Mouse (Mus musculus) lung, adult 2 months (tissue): ENCODE measurements around the gene Cftr. TPM values are rescaled to one million over a fixed set of nuclear protein-coding genes. Genes with fewer than 3 reads are reported as not detected.

Source experiments
- DNase-seq: peaks from one replicate; pipeline ENCODE4 v3.0.0; 2022
- H3K4me1 ChIP-seq: fragments of 200-500 bp; 2 replicates; pipeline ENCODE4 v1.6.1; 2011; ENCODE audit warnings: low read length; ENCODE audit not compliant: control insufficient read depth, insufficient read depth
- H3K4me3 ChIP-seq: fragments of 200-500 bp; replicated peaks from 2 replicates; pipeline ENCODE3; 2011; ENCODE audit warnings: low read depth, mild to moderate bottlenecking, control low read depth, low read length; ENCODE audit errors: extremely low read depth
- CTCF ChIP-seq: fragments of 200-500 bp; IDR thresholded peaks from 2 replicates; pipeline ENCODE4 v1.5.1; 2011; ENCODE audit warnings: mild to moderate bottlenecking, low read length, control low read depth; ENCODE audit not compliant: insufficient read depth
- POLR2A ChIP-seq: fragments of 200-500 bp; IDR thresholded peaks from 2 replicates; pipeline ENCODE4 v1.6.1; 2011; ENCODE audit warnings: low read depth, mild to moderate bottlenecking, control low read depth, low read length, borderline replicate concordance; ENCODE audit errors: extremely low read depth
- WGBS: fragments of 180-500 bp; shearing (Covaris S2); methylation state at CpG from one replicate; pipeline ENCODE4 v1.1.7; 2018; 5-methylcytosine and 5-hydroxymethylcytosine counted together
- polyA plus RNA-seq: library from polyadenylated mRNA; depleted of rRNA; stranded (reverse); fragments of >200 nt; gene quantifications from 2 replicates; pipeline ENCODE4 v1.2.3, GENCODE M21; 2012

Cftr gene
- polyA plus RNA-seq, 1 experiment: 1.5 TPM

DNA sequence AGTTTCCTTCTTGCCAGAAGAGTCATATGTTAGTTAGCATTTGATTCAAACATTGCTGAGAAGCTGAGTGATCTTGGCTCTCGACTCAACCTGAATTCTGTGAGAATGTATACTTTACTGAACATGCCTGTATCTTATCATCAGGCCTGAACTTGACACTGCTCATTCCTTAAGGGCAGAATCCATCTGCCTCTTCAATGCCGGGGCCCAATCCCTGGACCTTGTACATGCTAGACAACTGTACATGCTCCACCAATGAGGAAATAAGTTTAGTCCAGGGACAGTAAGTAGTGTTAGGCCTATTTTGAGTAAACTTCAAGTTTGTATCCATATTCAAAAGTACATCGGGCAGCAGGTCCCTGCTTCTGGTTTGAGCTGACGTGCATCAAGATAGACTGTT, 134.6 kb downstream of the Cftr start:
- Histone ChIP-seq H3K4me3 (no peak overlapping the region), H3K4me1 (no peaks in the 10 kb centered on the region)
- no peak for DNase-seq
- TF ChIP-seq CTCF (no peak), POLR2A (no peak)
- 76% methylated on average over 4 of the region's 4 CpGs for WGBS

DNA sequence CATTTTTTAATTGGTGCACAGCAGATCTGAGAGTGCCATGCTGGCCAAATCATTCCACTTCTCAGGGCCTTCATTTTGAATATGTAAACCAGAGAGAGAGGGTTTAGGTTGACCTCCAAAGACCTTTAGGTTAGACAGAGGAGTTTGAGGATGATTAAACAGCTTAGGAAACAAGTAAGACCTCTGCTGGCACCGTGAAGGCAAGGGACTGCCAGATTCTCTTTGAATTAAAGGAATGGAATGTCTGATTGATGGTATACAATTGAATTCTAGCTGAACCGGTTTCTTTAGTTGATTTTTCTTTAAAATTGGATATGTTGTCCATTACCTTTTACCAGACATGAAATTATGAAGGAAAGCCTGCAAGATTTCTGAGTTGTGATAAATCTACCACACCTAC, 140.5 kb downstream of the Cftr start:
- no peak for DNase-seq
- H3K4me1 ChIP-seq: no peaks in the 10 kb centered on the region
- TF ChIP-seq POLR2A: no peak
- no peak for TF ChIP-seq CTCF
- 13% methylated on average over 2 of the region's 2 CpGs for WGBS
- H3K4me3 ChIP-seq: no peak overlapping the region

DNA sequence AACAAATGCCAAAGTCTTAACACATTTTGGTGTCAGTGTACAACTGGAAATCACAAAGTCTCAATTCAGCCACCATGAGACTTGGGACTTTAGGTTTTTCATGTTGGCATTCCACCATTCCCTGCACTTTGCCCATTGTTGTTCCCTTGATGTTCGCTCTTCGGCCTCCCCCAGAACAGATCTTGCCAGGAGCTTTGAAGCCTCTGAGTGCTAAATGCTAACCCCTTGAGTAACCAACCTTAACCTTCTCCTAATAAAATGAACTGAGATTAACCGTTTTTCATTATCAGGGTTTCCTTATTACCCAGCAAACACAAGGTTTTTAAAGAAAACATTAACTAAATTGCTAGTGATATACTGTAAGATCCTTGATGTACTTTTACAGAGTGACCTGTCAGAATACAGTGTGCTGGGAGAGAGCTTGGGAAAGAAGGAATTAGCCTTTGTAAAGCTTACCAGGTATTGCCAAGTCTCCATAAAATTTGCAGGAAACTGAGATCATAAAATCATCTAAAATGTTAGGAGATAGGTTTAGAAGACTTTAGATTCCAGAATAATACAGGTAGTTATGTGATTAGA, 144.0 kb downstream of the Cftr start:
- TF ChIP-seq POLR2A (no peak), CTCF (no peak)
- H3K4me3 ChIP-seq: no peak overlapping the region
- 85% methylated on average over 3 of the region's 3 CpGs for WGBS
- H3K4me1 ChIP-seq: no peaks in the 10 kb centered on the region
- no peak for DNase-seq

DNA sequence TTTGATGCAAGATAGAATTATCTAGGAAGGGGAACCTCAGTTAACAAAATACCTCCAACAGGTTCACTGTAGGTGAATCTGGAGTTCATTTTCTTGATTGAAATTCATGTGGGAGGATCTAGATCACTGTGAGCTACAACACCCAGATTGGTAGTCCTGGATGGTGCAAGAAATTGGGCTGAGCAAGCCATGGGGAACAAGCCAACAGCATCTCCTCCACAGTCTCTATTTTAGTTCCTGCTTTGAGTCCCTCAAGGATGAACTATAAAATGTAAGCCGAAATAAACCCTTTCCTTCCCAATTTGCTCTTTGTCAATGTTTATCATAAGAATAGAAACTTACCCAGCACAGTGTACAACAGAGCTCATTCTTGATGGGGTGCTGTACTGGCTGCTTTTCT, 152.5 kb downstream of the Cftr start:
- no peaks in the 10 kb centered on the region for H3K4me1 ChIP-seq
- no peak for DNase-seq
- TF ChIP-seq CTCF: no peak
- no peak for TF ChIP-seq POLR2A
- H3K4me3 ChIP-seq: no peak overlapping the region
- 93% methylated on average over 1 of the region's 1 CpGs for WGBS

DNA sequence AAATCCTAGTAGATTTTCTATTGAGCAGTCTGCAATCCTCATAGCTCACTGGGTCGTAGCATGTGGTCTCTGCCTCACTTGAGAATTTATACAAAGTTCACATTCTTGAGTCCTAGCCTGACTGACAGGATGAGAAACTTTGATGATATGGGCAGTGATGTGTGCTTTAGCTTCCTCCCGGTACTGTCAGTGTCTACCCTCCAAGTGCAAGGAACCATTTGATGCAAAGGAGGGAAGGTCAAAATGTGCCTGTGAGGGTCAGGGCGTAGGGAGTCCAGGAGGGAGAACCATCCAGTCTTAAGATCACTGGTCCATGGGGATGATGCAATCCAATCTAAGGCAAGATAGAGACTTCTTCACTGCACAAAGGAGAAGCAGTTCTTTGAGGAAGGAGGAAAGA, 164.9 kb downstream of the Cftr start:
- Histone ChIP-seq H3K4me3 (no peak overlapping the region), H3K4me1 (no peaks in the 10 kb centered on the region)
- TF ChIP-seq POLR2A (no peak), CTCF (no peak)
- WGBS: 74% methylated on average over 3 of the region's 3 CpGs
- no peak for DNase-seq

DNA sequence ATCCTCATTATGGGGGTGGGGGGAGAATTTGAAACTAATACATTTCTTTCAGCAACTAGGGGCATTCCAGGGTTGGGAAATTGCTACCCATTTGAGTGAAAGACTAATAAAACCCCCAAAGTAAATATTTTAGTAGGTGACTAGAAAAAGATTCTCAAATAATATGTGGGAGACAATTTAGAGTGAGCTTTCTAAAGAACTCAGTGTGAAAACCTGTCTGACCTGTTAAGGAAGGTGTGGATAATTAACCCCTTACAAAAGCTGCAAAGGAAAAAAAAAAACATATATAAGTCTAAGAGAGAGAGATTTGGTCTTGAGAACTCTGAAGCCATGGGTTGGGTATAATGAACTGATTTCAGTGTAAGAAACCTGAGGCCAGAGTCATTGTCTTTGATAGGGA, 167.8 kb downstream of the Cftr start:
- no peak for DNase-seq
- Histone ChIP-seq H3K4me1 (no peaks in the 10 kb centered on the region), H3K4me3 (no peak overlapping the region)
- TF ChIP-seq CTCF (no peak), POLR2A (no peak)

DNA sequence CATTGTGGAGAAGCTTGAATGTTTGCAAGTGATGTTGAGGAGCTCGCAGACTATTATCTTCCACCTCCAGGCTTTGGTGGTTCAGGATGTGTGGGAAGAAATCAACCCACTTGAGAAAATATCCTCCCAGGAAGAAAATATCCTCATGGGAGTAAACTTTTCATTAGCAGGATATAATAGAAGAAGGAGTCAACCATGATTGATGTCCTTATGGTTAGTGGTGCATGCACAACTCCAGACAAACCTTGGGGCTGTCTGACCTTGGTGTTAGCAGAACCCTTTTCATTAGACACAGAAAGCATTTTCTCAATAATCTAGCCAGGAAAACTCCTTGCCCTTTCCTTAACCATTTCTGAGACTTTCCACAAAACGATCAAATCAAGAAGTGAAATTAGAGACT, 173.8 kb downstream of the Cftr start:
- WGBS: 95% methylated on average over 2 of the region's 2 CpGs
- DNase-seq: no peak
- Histone ChIP-seq H3K4me3 (no peak overlapping the region), H3K4me1 (no peaks in the 10 kb centered on the region)
- TF ChIP-seq CTCF (no peak), POLR2A (no peak)

DNA sequence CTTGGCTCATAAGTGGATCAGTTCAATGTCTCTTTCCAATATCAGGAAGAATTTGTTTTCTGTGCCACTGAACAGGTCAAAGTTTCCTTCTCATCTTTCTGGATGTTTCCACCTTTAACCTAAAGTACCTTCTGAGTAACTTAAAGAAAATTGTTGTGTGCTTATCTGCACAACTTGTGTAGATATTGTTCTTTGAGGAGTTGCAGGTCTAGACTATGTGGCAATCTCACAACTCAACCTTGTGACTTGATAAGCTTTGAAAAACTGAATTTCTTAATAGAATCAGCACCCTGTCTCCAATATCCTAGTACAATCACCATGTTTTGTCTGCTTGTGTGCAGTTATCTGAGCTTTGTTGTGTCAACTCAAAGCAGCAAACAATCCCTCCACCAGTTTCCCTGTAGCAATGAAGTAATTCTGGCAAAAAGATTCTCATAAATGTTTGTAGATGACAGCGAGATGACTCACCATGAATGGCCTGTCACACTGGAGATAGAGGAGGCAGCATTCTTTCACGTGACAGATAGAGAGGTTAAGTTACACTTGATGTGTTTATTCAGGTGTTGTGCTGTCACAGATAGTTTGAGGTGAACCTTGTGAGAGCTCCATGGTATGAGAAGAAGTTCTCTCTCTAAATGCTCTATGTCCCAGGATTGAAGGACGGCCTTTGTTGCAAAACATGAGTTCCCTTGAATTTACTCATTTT, 178.8 kb downstream of the Cftr start:
- H3K4me1 ChIP-seq: no peaks in the 10 kb centered on the region
- DNase-seq: no peak

DNA sequence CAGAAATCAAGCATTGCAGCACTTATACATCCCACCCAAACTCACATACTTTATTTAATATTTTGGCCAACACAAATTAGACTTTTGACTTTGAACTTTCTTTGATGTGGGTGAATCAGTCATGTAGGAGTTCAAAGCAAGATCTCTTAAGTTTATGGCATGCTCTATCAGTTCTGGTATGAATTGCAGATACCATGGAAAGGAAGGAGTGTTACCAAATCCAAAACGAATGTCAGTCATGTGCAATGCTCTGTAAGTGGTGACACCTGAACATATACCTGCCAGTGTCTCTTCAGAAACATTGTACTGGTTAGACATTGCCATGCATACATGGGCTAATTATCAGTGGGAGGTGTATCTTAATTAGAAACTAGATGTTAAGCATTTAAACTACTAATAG, 189.7 kb downstream of the Cftr start:
- no peak for TF ChIP-seq POLR2A
- no peak for DNase-seq
- 72% methylated on average over 1 of the region's 1 CpGs for WGBS
- H3K4me3 ChIP-seq: no peak overlapping the region
- no peaks in the 10 kb centered on the region for H3K4me1 ChIP-seq

More for the DNA sequence above, 178.8 kb downstream of the Cftr start:
- no peak for TF ChIP-seq CTCF
- no peak for TF ChIP-seq POLR2A
- WGBS: 50% methylated on average over 3 of the region's 3 CpGs
- no peak overlapping the region for H3K4me3 ChIP-seq

DNA sequence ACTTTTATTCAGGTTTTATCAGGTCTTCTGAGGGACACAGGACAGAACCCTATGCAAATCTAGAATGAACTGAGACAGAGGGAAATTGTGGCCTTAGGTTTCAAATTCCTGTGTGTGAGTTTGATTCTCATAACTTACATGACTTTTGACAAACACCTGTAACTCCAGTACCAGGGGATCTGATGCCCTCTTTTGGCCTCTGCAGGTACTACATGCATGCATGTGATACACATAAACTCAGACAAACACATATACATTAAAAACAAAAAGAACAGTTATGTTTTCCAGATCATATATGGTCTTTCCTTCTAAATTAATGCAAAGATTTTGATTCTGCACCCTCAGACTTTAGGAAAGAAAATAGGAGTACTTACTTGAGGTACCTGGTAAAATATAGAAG, 190.5 kb downstream of the Cftr start:
- no peak for DNase-seq
- Histone ChIP-seq H3K4me1 (no peaks in the 10 kb centered on the region), H3K4me3 (no peak overlapping the region)
- no peak for TF ChIP-seq POLR2A
- TF ChIP-seq CTCF: no peak

DNA sequence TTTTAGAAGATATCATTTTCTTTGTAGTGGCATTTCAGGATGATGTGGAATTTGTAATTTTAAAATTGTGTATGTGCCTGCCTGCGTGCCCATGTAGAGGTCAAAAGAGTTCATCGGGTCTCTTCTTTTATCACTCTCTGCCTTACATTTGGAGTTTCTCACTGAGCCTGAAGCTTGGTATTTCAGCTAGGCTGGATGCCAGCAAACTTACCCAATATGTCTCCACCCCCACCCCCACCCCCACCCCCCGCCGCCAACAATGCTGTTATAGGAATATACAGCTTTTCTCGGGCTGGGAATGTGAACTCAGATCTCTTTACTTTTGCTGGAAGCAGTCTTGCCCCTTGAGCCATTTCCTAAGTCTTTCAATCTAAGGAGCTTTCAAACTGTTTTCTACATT, 191.7 kb downstream of the Cftr start:
- WGBS: 45% methylated on average over 5 of the region's 5 CpGs
- TF ChIP-seq POLR2A: no peak
- no peak for TF ChIP-seq CTCF
- Histone ChIP-seq H3K4me1 (no peaks in the 10 kb centered on the region), H3K4me3 (no peak overlapping the region)
- DNase-seq: no peak
